Mouse (Mus musculus) right cerebral cortex, adult 18-20 months (tissue): ENCODE measurements around the gene Olfr220.

Experiments used
- DNase-seq: peaks from one replicate; pipeline ENCODE4 v3.0.0; 2022; ENCODE audit warnings: mixed read lengths

Gene Olfr220

DNA sequence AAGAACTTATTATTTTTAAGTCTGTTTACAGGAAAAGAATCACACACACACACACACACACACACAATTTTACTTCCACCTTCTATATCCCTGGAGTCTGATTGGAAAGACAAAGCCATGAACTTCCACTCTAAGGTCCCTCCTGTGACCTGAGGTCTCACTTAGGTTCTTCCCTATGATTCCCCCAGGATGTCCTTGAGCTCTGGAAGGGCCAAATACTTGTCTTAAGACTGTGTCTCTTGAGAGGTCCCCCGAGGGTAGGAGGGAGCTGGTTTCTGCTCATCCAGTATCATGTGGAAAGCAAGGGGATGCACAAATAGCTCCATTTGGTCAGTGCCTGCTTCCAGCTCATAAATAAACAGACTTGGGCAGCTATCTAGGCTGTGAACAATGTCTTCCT lies at the start of gene Olfr220:
Olfr220 (plus strand) TSS at position 301 of the 400 bp plus-strand sequence.
- DNase-seq = no peak

DNA sequence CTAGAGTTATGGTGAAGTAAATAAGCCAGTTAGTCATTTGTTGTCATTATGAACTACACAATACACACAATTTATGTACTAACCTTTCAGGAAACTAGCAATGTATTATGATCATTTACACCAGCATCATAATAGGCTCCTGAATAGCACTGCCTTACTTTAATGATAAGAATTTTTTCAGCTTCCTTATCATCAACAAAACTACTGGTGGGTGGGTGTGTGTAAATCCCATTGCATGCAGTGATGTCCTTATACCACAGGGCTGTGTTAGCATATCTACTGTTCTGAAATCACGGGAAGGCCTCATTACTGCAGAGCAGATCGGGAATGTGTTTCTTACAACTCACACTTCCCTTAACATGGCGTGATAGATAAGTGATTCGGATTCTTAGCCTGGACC lies 18.9 kb upstream of the Olfr220 start:
- DNase-seq = no peak

DNA sequence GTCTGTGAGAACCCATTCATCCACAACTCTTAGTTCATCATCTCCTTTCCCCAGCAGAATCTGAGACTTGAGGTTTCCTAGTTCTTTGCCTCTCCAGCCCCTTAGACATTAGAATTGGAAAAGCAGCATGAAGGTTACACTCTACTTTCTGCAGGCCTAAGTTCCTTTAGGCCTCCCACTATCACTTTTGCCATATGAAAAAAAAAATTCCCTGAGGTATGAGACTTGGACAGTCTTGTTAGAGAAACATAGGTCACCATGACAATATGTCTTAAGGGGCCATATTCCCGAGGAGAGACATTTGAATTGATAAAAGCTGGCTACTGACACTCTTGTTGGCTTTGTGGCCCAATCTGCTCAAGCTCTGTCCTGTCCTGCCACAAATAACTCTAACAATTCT lies 18.1 kb upstream of the Olfr220 start, which contains the start of gene Olfr414:
Olfr414 (plus strand) TSS at position 301 of the 400 bp plus-strand sequence.
- no peak for DNase-seq

- no peak for DNase-seq
Observed at GRCm38 (mm10) chr1:174426180-174426986, 15.5 kb upstream of the Olfr220 start.

GRCm38 (mm10) chr1:174427402-174427801 lies 14.5 kb upstream of the Olfr220 start:
- DNase-seq = no peak

DNA sequence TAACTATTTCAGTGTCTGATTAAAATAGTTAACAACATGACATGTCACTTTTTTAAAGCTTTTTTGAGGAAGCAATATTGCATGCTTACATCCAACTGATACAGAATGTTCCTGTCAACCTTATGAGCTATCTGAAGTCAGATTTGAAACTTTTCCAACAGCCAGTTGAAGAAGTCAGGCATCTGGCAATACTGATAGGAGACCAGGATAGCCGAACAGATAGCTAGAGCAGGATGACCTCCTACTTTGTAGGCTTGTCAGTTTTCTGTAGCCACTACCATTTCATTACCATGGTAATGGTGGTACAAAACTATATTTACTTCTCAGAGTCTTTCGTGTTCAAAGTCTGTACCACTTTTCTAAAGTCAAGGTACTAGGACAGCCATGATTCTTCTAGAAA lies 13.5 kb upstream of the Olfr220 start:
- DNase-seq = no peak

- no peak for DNase-seq
Observed at GRCm38 (mm10) chr1:174434121-174434520, 7.8 kb upstream of the Olfr220 start.

- DNase-seq = no peak
Observed at GRCm38 (mm10) chr1:174455100-174455499, 13.2 kb downstream of the Olfr220 start.

DNA sequence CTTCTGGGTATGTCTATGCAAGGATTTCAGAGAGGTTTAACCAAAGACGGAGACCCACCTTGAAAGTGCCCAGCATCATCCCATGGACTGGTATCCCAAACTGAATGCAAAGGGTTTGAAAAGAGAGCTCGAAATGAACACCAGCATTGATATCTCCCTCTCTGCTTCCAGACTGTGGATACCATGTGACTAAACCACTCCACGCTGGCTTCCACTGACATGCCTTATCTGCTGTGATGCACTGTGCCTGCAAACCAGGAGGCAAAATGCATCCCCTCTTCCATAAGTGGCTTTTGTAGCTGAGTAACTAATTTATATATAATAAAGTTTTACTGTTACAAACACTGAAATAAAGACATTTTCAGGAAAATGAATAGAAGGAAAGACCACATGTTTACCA lies 23.5 kb downstream of the Olfr220 start:
- DNase-seq = no peak

- DNase-seq = no peak
Observed at GRCm38 (mm10) chr1:174466240-174466639, 24.4 kb downstream of the Olfr220 start.

GRCm38 (mm10) chr1:174469736-174470135 lies 27.9 kb downstream of the Olfr220 start:
- peak; percentile 54 for DNase-seq

- DNase-seq = peak; percentile 48
Observed at GRCm38 (mm10) chr1:174482567-174482966, 40.7 kb downstream of the Olfr220 start.

DNA sequence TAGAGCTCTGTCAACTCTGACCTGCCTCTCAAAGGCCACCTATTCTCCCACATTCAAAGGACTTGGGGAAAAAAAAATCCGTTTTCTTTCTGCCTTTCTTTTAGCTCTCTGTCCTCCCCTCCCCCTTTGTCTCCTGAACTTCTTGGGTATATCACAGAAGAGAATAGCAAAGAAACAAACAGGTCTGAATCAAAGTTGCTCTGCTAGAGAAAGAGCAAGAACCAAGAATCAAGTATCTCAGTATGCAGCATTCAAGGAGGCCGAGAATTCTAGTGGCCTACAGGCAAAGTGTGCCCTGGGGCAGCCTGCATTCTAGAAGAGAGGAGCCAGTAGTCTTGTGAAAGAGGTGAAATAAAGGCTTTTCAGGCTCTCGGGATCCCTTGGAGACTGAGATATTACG lies 58.2 kb downstream of the Olfr220 start:
- DNase-seq = no peak
